Mouse (Mus musculus) embryonic fibroblast, embryonic 13.5 days (primary cell): Measurements from ENCODE around the gene Spint1.

Experiments used
- CTCF ChIP-seq: IDR thresholded peaks from 2 replicates; pipeline ENCODE4 v1.5.1; 2011; ENCODE audit warnings: mild to moderate bottlenecking, control low read depth, low read length, moderate library complexity, borderline replicate concordance; ENCODE audit not compliant: insufficient read depth
- POLR2A ChIP-seq: IDR thresholded peaks from 2 replicates; pipeline ENCODE4 v1.6.1; 2011; ENCODE audit warnings: low read depth, mild to moderate bottlenecking, control low read depth, low read length, moderate library complexity

GRCm38 (mm10) chr2:119250377-119250776 is 13.2 kb downstream of the Spint1 start:
- TF ChIP-seq CTCF: no peak
- no peak for TF ChIP-seq POLR2A
